Mouse (Mus musculus): ENCODE results near the gene Dynlt1f.
A peak's percentile ranks its signal among the peaks of the same experiment; 100 is the strongest.
"Not testable (repeated sequence)": the region's sequence is repeated elsewhere in the genome, so short reads cannot be mapped to it uniquely, and the experiment has no call there.

Gene Dynlt1f

GRCm38 (mm10) chr17:6655567-6656281, at the start of gene Dynlt1f:
TSS of gene Dynlt1f (minus strand) at chr17:6655900.
- DNase-seq (ENCODE audit: low spot score), result peak; percentile 16

- not testable (repeated sequence) for DNase-seq (ENCODE audit: low spot score)
Observed at GRCm38 (mm10) chr17:6703381-6704270, 47.9 kb upstream of the Dynlt1f start.

GRCm38 (mm10) chr17:6702625-6703221, 47.0 kb upstream of the Dynlt1f start:
- DNase-seq (ENCODE audit: low spot score), result not testable (repeated sequence)

GRCm38 (mm10) chr17:6700077-6700476, 44.4 kb upstream of the Dynlt1f start:
- DNase-seq (ENCODE audit: low spot score), result not testable (repeated sequence)

GRCm38 (mm10) chr17:6699502-6699901, 43.8 kb upstream of the Dynlt1f start:
- DNase-seq (ENCODE audit: low spot score), result not testable (repeated sequence)

GRCm38 (mm10) chr17:6697224-6697775, 41.6 kb upstream of the Dynlt1f start:
- DNase-seq (ENCODE audit: low spot score), result peak; percentile 37

- not testable (repeated sequence) for DNase-seq (ENCODE audit: low spot score)
Observed at GRCm38 (mm10) chr17:6696521-6696920, 40.8 kb upstream of the Dynlt1f start.

- not testable (repeated sequence) for DNase-seq (ENCODE audit: low spot score)
Observed at GRCm38 (mm10) chr17:6695712-6696111, 40.0 kb upstream of the Dynlt1f start.

GRCm38 (mm10) chr17:6691596-6691995, 35.9 kb upstream of the Dynlt1f start:
- peak; percentile 49 for DNase-seq (ENCODE audit: low spot score)

GRCm38 (mm10) chr17:6689344-6689743, 33.6 kb upstream of the Dynlt1f start:
- not testable (repeated sequence) for DNase-seq (ENCODE audit: low spot score)

- not testable (repeated sequence) for DNase-seq (ENCODE audit: low spot score)
Observed at GRCm38 (mm10) chr17:6686299-6686971, 30.7 kb upstream of the Dynlt1f start.

- not testable (repeated sequence) for DNase-seq (ENCODE audit: low spot score)
Observed at GRCm38 (mm10) chr17:6685288-6685818, 29.7 kb upstream of the Dynlt1f start.

GRCm38 (mm10) chr17:6684464-6685287, 29.0 kb upstream of the Dynlt1f start:
- DNase-seq (ENCODE audit: low spot score), result not testable (repeated sequence)

GRCm38 (mm10) chr17:6683702-6684101, 28.0 kb upstream of the Dynlt1f start:
- not testable (repeated sequence) for DNase-seq (ENCODE audit: low spot score)

GRCm38 (mm10) chr17:6681721-6682120, 26.0 kb upstream of the Dynlt1f start:
- not testable (repeated sequence) for DNase-seq (ENCODE audit: low spot score)

GRCm38 (mm10) chr17:6678063-6678462, 22.4 kb upstream of the Dynlt1f start:
- DNase-seq (ENCODE audit: low spot score), result not testable (repeated sequence)

GRCm38 (mm10) chr17:6674297-6674696, 18.6 kb upstream of the Dynlt1f start:
- not testable (repeated sequence) for DNase-seq (ENCODE audit: low spot score)

- DNase-seq (ENCODE audit: low spot score), result not testable (repeated sequence)
Observed at GRCm38 (mm10) chr17:6668522-6668921, 12.8 kb upstream of the Dynlt1f start.

GRCm38 (mm10) chr17:6665389-6665788, 9.7 kb upstream of the Dynlt1f start:
- not testable (repeated sequence) for DNase-seq (ENCODE audit: low spot score)

GRCm38 (mm10) chr17:6662840-6663239, 7.1 kb upstream of the Dynlt1f start:
- not testable (repeated sequence) for DNase-seq (ENCODE audit: low spot score)

Measured in c-Kit-positive CD71-positive TER-119-positive erythroid progenitor cells, embryonic 14.5 days (primary cell).